Mouse (Mus musculus): ENCODE results near the gene Abt1. TPM values are rescaled to one million over a fixed set of nuclear protein-coding genes. Genes with fewer than 3 reads are reported as not detected.
A peak's percentile ranks its signal among the peaks of the same experiment; 100 is the strongest.

The Abt1 gene
- total RNA-seq, 2 experiments from 2014 or later, result 8.9 to 9.8 TPM

DNA sequence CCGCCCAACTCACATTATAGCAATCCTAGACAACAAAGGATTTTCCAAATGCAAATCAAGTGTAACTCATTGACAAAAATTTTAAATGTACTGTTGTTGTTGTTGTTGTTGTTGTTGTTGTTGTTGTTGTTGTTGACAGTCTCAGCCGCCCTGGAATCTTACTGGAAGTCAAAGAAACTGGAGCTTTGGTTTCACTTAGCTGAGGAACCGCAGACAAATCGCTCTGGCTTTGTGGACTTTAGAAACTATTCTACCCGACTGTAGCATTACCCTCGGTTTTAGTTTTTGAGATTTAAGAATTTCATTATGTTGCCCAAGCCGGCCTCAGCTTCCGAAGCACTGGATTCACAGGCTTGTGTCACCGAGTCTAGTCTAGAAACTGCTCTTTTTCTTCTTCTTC lies 30.3 kb upstream of the Abt1 start:
- DNase-seq (ENCODE audit: extremely low spot score in 1 of 2, low spot score in 2 of 2), result no peak
- TF ChIP-seq CTCF (IDR thresholded peaks at IDR 0.05), result no peak
- intact Hi-C loops (cut with DNase I), result loop anchor here (1.0 to 5.0 kb wide), 2 partner anchors 48 to 64 kb away; no protein-coding TSS in a partner anchor
- Histone ChIP-seq H3K27ac (no peak overlapping the region), H3K4me3 (peak overlapping the region; percentile 79)

- intact Hi-C loops (cut with DNase I), result loop anchor here (1.0 to 5.0 kb wide), 2 partner anchors 49 to 65 kb away; no protein-coding TSS in a partner anchor
- DNase-seq (ENCODE audit: extremely low spot score in 1 of 2, low spot score in 2 of 2), result peak; percentile 78 to 83
- TF ChIP-seq CTCF (IDR thresholded peaks at IDR 0.05), result no peak
- H3K4me3 ChIP-seq, result peak overlapping the region; percentile 79
- H3K27ac ChIP-seq, result no peak overlapping the region
Observed at GRCm38 (mm10) chr13:23453362-23453862, 29.7 kb upstream of the Abt1 start.

DNA sequence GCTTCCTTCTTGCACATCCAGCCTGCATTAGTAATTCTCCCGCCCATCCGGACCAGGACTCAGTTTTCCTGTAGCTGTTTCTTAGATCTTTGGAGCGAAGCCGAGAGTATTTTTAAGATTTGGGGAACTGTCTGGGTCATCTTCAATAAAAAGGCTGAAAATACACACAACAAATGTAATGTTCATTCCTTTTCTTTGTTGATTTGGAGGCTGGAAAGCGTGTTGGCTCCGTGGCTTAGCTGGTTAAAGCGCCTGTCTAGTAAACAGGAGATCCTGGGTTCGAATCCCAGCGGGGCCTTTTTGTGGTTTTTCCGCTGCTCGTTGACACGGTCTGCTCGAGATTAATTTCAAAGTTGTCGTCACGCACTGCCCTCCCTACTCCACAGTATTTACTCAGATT lies 26.7 kb upstream of the Abt1 start:
- TF ChIP-seq CTCF (IDR thresholded peaks at IDR 0.05), result no peak
- intact Hi-C loops (cut with DNase I), result loop anchor here (5.0 kb wide), 1 partner anchor 52 kb away; no protein-coding TSS in a partner anchor
- Histone ChIP-seq H3K27ac (peak overlapping the region; percentile 9; the same call in 1 of the 2 replicates), H3K4me3 (peak overlapping the region; percentile 52)
- peak; percentile 92 to 93 for DNase-seq (ENCODE audit: extremely low spot score in 1 of 2, low spot score in 2 of 2)

- TF ChIP-seq CTCF (IDR thresholded peaks at IDR 0.05), result no peak
- H3K27ac ChIP-seq, result no peak overlapping the region; the same call in 1 of the 2 replicates
- H3K4me3 ChIP-seq, result peak overlapping the region; percentile 52
- peak; percentile 46 to 58 for DNase-seq (ENCODE audit: extremely low spot score in 1 of 2, low spot score in 2 of 2)
- intact Hi-C loops (cut with DNase I), result loop anchor here (5.0 kb wide), 1 partner anchor 53 kb away; no protein-coding TSS in a partner anchor
Observed at GRCm38 (mm10) chr13:23449235-23450095, 25.8 kb upstream of the Abt1 start.

DNA sequence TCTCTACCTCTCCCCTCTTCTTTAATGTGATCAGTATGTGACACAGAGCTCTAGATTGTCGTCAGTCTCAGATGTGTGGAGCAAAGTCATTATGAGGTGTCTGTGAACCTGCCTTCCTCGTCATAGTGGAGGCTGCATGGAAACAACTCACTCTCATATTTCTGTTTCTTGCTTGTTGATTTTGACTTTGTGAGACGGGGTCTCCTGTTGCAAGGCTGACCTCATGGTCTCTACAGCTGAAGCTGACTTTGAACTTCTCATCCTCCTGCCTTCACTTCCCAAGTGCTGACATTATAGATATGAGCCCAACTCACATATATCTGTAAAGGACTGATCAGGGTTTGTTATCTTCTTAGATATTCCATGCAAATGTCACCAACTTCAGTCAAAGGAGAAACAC lies 25.1 kb upstream of the Abt1 start:
- H3K4me3 ChIP-seq, result no peak overlapping the region; the same call in 1 of the 2 replicates
- intact Hi-C loops (cut with DNase I), result no loop called here
- TF ChIP-seq CTCF (IDR thresholded peaks at IDR 0.05), result no peak
- H3K27ac ChIP-seq, result no peak overlapping the region
- no peak for DNase-seq (ENCODE audit: extremely low spot score in 1 of 2, low spot score in 2 of 2)

- intact Hi-C loops (cut with DNase I), result loop anchor here (2.0 kb wide), 1 partner anchor 14 kb away; no protein-coding TSS in a partner anchor
- TF ChIP-seq CTCF (IDR thresholded peaks at IDR 0.05), result peak; percentile 7; the same call in 1 of the 2 replicates
- peak; percentile 86 to 92 for DNase-seq (ENCODE audit: extremely low spot score in 1 of 2, low spot score in 2 of 2)
- peak overlapping the region; percentile 67 for H3K4me3 ChIP-seq
- peak overlapping the region; percentile 95 for H3K27ac ChIP-seq
Observed at GRCm38 (mm10) chr13:23446498-23446952, 22.9 kb upstream of the Abt1 start.

- intact Hi-C loops (cut with DNase I), result loop anchor here (2.0 kb wide), 1 partner anchor 13 kb away; no protein-coding TSS in a partner anchor
Observed at GRCm38 (mm10) chr13:23445561-23446320, 22.1 kb upstream of the Abt1 start.

DNA sequence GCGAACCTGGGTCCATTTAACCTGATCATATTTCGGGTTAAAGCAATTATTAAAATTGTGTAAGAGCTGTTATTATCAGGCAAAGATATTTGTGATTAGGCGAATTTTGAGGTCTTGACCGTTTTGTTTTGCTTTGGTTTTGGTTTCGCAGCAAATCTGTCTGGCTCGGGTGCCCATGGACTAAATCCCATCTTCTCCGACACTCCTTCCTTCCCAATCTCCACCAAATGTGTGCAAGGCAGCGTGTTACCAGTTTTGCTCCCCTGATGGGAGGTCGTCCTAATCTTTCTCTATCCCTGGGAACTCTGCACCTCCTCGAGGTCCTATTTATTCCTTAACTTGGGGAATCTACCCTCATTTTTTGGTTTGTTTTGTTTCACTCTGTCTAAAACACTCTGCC lies 21.5 kb upstream of the Abt1 start:
- Histone ChIP-seq H3K4me3 (peak overlapping the region; percentile 67), H3K27ac (peak overlapping the region; percentile 95)
- DNase-seq (ENCODE audit: extremely low spot score in 1 of 2, low spot score in 2 of 2), result no peak
- intact Hi-C loops (cut with DNase I), result no loop called here
- TF ChIP-seq CTCF (IDR thresholded peaks at IDR 0.05), result no peak

More at GRCm38 (mm10) chr13:23445561-23446320, 22.1 kb upstream of the Abt1 start:
- peak; percentile 90 to 92 for DNase-seq (ENCODE audit: extremely low spot score in 1 of 2, low spot score in 2 of 2)
- Histone ChIP-seq H3K4me3 (peak overlapping the region; percentile 67), H3K27ac (peak overlapping the region; percentile 95)
- TF ChIP-seq CTCF (IDR thresholded peaks at IDR 0.05), result no peak

DNA sequence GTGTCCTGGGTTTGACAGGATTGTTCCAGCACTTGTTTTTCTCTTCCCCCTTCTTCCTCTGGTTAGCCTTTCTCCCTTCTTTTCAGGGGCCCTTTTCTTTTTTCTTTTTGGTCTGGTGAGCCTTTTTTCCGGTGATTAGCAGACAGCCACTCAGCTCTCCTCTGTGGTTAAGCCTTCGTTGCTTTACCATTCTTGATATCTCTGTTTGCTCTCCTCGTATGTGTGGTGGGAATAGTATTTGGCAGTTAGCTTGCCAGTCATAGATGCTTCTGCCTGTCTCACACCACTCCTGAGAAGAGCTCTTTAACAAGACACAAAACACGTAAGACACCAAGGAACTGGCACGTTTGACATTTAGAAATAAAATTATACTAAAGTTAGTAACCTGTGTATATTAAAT lies 20.8 kb upstream of the Abt1 start:
- H3K27ac ChIP-seq, result peak overlapping the region; percentile 95
- peak overlapping the region; percentile 67 for H3K4me3 ChIP-seq
- DNase-seq (ENCODE audit: extremely low spot score in 1 of 2, low spot score in 2 of 2), result no peak
- TF ChIP-seq CTCF (IDR thresholded peaks at IDR 0.05), result no peak
- intact Hi-C loops (cut with DNase I), result no loop called here

DNA sequence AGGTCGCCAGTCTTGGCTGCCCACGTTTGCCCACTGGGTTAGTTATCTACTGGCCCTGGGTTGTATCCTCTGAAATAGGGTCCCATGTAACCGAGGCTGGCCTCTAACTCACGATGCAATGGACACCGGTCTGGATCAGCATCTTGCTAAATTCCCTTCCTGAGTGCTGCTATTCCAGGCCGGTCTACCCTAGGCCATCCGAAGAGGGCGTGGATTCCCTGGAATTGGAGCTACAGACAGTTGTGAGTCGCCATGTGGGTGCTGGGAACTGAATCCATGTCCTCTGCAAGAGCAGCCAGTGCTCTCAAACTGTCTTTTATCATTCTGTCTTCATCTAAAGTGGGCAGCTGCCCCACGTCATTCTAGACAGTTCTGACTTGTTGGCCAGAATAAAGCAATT lies 16.2 kb upstream of the Abt1 start:
- no peak overlapping the region for H3K4me3 ChIP-seq
- intact Hi-C loops (cut with DNase I), result loop anchor here (5.0 to 10.0 kb wide), 3 partner anchors 245 to 1728 kb away; partner anchors contain the start of genes Hist1h2ac, Hist1h2bb, Hist1h2bc and Hist1h3c
- no peak overlapping the region for H3K27ac ChIP-seq
- DNase-seq (ENCODE audit: extremely low spot score in 1 of 2, low spot score in 2 of 2), result no peak
- no peak for TF ChIP-seq CTCF (IDR thresholded peaks at IDR 0.05)

GRCm38 (mm10) chr13:23438521-23438920 lies 14.9 kb upstream of the Abt1 start:
- peak overlapping the region; percentile 60 for H3K4me3 ChIP-seq
- intact Hi-C loops (cut with DNase I), result loop anchor here (5.0 to 10.0 kb wide), 3 partner anchors 246 to 1726 kb away; partner anchors contain the start of genes Hist1h2ac, Hist1h2bb, Hist1h2bc and Hist1h3c
- peak overlapping the region; percentile 38 for H3K27ac ChIP-seq
- peak; percentile 54 to 57 for DNase-seq (ENCODE audit: extremely low spot score in 1 of 2, low spot score in 2 of 2)
- TF ChIP-seq CTCF (IDR thresholded peaks at IDR 0.05), result no peak

All from left cerebral cortex, adult 2 months (tissue).